ENCODE assay signal across 8 mouse cellular contexts in genomic region chr4:103120874-103121389, GRCm38 (mm10). TPM values are rescaled to one million over a fixed set of nuclear protein-coding genes. Genes with fewer than 3 reads are reported as not detected.
DNase-seq lines count a peak whose midpoint lies in the region; ATAC-seq and TF ChIP-seq lines count a peak whose summit lies in the region.

No protein-coding gene starts in this region.

- H3K36me3 ChIP-seq in liver, adult 2 months (ENCODE audit: control insufficient read depth, insufficient read depth, low read length): no peaks in the 10 kb centered on the region

- TF ChIP-seq POLR2A in liver, adult 2 months (IDR thresholded peaks at IDR 0.05; ENCODE audit: extremely low read depth, insufficient read depth, low read length): no peak

- no peak overlapping the region for H3K4me3 ChIP-seq in liver, adult 2 months (ENCODE audit: insufficient read depth, low read depth, low read length)

- no peak for ATAC-seq in CD4-positive, CD25-positive, alpha-beta regulatory T cell, adult 4 months
- ATAC-seq in monocyte, adult 5-6 weeks (replicated peaks; ENCODE audit: insufficient number of reproducible peaks, low FRiP score, low TSS enrichment, poor library complexity, severe bottlenecking): no peak

- peak overlapping the region; percentile 23; the same call in 1 of the 2 replicates for H3K9ac ChIP-seq in liver, adult 2 months (ENCODE audit: low read depth, low read length)

- peak overlapping the region; percentile 32; the same call in 1 of the 2 replicates for H3K27ac ChIP-seq in liver, adult 2 months (replicated peaks; ENCODE audit: insufficient read depth, low read depth, low read length)

- no peak for TF ChIP-seq CTCF in liver, adult 2 months (IDR thresholded peaks at IDR 0.05; ENCODE audit: low read depth, low read length)

- H3K4me1 ChIP-seq in liver, adult 2 months (ENCODE audit: control insufficient read depth, insufficient read depth, low read length): peaks cover 13% of the 10 kb centered on the region

- DNase-seq in CD4-positive, CD25-positive, alpha-beta regulatory T cell, adult 2 months (ENCODE audit: low read depth, low spot score): peak; percentile 37
- peak; percentile 38 for DNase-seq in thymus, postnatal 0 days (ENCODE audit: low spot score)
- DNase-seq in thymus, postnatal 10 days (ENCODE audit: low spot score in 2 of 2): no peak
- DNase-seq in liver, adult 2 months (ENCODE audit: extremely low read depth, low read depth, low spot score): no peak
- DNase-seq in thymus, postnatal 4 days: peak; percentile 30
- no peak for DNase-seq in cerebellum, postnatal 14 days

- 66% methylated on average over 9 of the region's 9 CpGs for WGBS in liver, adult 2 months

- no peaks in the 10 kb centered on the region for H3K27me3 ChIP-seq in liver, adult 2 months (ENCODE audit: control insufficient read depth, insufficient read depth, low read length)

- peaks cover 11% of the 10 kb centered on the region for H3K79me2 ChIP-seq in liver, adult 2 months (ENCODE audit: control insufficient read depth, insufficient read depth, low read length)

RNA-seq across cellular contexts. Expression of gene Wdr78, which starts 6.6 kb away (rescaled TPM):
- polyA plus RNA-seq in CD4-positive, CD25-positive, alpha-beta regulatory T cell, adult 4 months (2017; shearing (Covaris generic)): 1 to 10 TPM; 3.2 to 3.4 TPM
- polyA plus RNA-seq in thymus, postnatal 0 days (2015; fragmentation: Nextera tagmentation; extraction: Ambion mirVana): 8.8 and 10.6 TPM in 2 replicates
- 0.46 and 0.74 TPM in 2 replicates for total RNA-seq in liver, adult 2 months (2014; rRNA removed)
- polyA plus RNA-seq in liver, adult 2 months (2012; rRNA removed): 0.10 and 0.22 TPM in 2 replicates
- 0.75 to 1.4 TPM (median 0.86 TPM) in 3 replicates for total RNA-seq in monocyte, adult 5-6 weeks (2017)

RNA-seq across cellular contexts. Expression of gene Mier1, which starts 6.7 kb away (rescaled TPM):
- 10 to 100 TPM; 77.0 to 89.9 TPM for polyA plus RNA-seq in CD4-positive, CD25-positive, alpha-beta regulatory T cell, adult 4 months (2017; shearing (Covaris generic))
- polyA plus RNA-seq in thymus, postnatal 0 days (2015; fragmentation: Nextera tagmentation; extraction: Ambion mirVana): 116 and 169 TPM in 2 replicates
- 25.4 TPM in 2 replicates for total RNA-seq in liver, adult 2 months (2014; rRNA removed)
- 4.3 and 7.3 TPM in 2 replicates for polyA plus RNA-seq in liver, adult 2 months (2012; rRNA removed)
- total RNA-seq in monocyte, adult 5-6 weeks (2017): 169 to 216 TPM (median 182 TPM) in 3 replicates

Comparison
In these comparisons a context has a peak if more than half of its experiments do, and no peak if none do; other contexts are left out.
1. DNase-seq: peak in CD4-positive, CD25-positive, alpha-beta regulatory T cell, adult 2 months (single experiment), thymus, postnatal 0 days (single experiment) and thymus, postnatal 4 days (single experiment); none in thymus, postnatal 10 days (0 of 2), liver, adult 2 months (single experiment) and cerebellum, postnatal 14 days (0 of 2).